Mouse (Mus musculus) erythroblast, embryonic 14.5 days (primary cell): Measurements from ENCODE around the gene Tgfbr3.

Experiments
- GATA1 ChIP-seq: IDR thresholded peaks from 2 replicates; pipeline ENCODE4 v1.6.1; 2012; ENCODE audit warnings: low read length, inconsistent platforms, mixed read lengths
- TAL1 ChIP-seq: IDR thresholded peaks from 3 replicates; pipeline ENCODE4 v1.6.1; 2012; ENCODE audit warnings: low read length, inconsistent platforms, mixed read lengths

DNA sequence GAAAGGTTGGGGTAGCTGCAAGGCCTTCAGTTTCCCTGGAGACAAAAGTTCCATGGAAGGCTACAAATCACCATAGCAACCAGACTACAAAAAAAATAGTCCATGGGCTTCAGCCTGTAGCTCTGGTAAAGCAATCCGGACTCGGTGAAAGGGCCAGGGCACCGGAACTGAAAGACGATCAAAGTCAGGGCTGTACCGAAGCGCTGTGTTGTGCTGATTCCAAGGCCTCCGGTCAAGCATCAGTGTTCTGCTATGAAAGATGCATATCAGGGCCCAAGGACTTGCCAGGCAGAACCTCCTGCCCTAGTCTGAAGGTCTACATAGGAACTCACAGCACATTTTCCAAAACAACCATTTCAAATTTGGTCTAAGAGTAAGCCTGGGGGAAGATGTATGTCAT, 97.1 kb downstream of the Tgfbr3 start:
- TF ChIP-seq TAL1 (no peak), GATA1 (no peak)
